Mouse (Mus musculus): Measurements from ENCODE around the gene Ddx54. TPM values are rescaled to one million over a fixed set of nuclear protein-coding genes. Genes with fewer than 3 reads are reported as not detected.

Gene Ddx54
- total RNA-seq (2023) = 116 TPM

DNA sequence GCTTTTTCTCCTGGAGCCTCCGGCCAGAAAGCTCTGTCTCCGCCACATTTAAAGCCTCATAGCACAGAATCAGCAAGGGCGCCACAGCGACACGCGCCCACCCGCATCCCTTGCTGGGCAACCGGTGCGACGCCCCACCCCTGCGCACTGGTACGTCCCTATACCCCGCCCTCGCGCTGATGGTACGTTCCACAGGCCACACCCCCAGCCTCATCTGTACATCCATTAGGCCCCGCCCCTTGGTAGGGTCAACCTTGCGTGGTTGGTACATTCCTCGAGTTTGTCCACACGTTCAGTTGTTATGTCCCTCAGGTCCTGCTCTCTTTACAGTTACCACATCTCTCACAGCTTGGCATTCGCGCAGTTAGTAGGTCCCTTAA lies at the start of gene Ddx54, which contains the start of gene Rita1:
Gene Ddx54 (plus strand): TSS at position 298 of the 380 bp plus-strand sequence.
Gene Rita1 (minus strand): TSS at position 148 of the 380 bp plus-strand sequence.

DNA sequence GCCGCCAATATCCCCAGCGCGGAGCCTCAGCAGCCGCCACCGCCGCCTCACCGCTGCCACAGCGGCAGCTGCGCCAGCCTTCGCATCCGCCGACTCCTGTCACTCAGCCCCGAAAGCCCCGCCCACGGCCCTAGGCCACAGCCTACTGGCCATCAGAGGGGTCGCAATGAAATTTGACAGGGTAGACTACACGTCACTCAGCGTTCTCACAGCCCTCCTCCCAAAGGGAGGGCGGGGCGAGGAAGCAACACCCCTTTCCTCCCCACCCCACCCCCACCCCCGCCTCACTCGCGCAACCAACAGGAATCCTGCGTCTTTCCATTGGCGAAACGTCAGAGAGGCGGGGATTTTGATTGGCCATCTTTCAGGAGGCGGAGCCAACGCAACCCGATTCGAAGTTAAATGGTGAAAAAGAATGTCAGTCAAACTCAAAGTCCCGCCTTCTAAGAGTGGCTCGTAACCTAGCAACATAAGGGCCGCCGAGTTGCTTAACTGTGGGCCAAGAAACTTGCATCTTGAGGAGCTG lies 23.9 kb upstream of the Ddx54 start, which contains the start of the genes Tpcn1 and Iqcd:
Gene Tpcn1 (minus strand): TSS at position 105 of the 526 bp plus-strand sequence.
Gene Iqcd (plus strand): TSS at position 448 of the 526 bp plus-strand sequence.

DNA sequence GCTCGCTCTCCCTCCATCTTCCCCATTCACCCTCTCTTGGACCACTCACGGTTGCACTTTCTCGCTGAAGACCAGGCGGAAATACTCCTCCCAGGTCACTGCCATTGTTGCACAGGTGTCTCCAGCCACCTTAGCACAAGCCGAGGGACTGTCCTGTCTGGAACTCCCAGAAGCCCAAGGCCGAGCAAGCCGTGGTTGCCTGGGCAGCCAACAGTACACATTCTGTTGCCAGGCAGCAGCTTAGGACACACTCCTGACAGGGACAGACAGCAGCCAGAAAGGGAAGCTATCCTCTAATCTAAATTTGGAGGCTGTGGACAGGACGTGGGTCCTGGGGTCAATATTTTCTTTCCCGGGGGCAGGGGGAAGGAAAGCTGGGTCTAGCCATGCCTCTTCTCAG lies 21.6 kb downstream of the Ddx54 start, which contains the start of gene Cfap73:
Gene Cfap73 (minus strand): TSS at position 105 of the 400 bp plus-strand sequence.

DNA sequence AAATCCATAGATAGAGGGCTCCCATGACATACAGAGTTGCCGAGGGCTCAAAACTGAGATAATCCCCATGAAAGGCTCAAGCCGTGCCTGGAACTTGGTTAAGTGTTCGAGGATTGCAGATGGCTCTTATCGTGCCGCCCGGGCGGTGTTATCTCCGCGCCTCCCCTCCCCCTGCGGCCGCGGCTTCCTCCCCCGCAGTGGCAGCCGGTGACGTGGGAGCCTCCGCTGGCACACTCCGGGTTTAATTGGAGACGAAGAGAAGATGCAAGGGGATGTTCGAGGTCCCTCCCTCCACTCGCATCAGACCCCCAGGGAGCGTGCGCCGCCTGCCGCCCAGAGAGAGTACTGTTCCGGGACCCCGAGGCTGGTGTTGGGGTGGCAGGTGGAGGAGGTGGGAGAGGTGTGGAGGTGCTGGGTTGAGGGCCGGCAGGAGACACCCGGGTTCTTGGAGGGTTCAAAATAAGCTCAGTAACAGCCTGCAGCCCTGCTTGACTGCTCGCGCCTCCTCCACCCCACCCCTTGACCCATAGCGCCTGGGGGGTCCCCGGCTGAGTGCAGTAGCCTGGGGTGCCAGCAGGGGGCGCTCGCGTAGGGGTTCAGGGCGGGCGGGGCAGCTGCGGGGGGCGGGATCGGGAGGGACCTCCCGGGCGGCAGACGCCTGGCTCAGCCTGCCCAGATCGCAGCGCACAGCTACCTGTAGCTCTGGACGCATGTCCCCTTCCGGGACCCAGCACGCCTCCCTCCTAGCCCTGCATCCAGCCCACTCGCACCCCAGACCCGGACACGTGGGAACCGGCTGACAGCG lies 36.2 kb downstream of the Ddx54 start, which contains the start of gene Rasal1:
Gene Rasal1 (plus strand): TSS at position 244 of the 805 bp plus-strand sequence.

Other genes starting within 250 kb of the Ddx54 start
- not detected for gene Lhx5, start 181.0 kb upstream of the Ddx54 start, total RNA-seq (2023)
- gene Sdsl, start 139.9 kb upstream of the Ddx54 start, total RNA-seq (2023) = not detected
- gene Sds, start 136.2 kb upstream of the Ddx54 start, total RNA-seq (2023) = not detected
- gene Plbd2, start 109.1 kb upstream of the Ddx54 start, total RNA-seq (2023) = 15.7 TPM
- 12.6 TPM for gene Slc8b1, start 101.6 kb upstream of the Ddx54 start, total RNA-seq (2023)
- gene Tpcn1, start 24.1 kb upstream of the Ddx54 start, total RNA-seq (2023) = 43.1 TPM
- 0.91 TPM for gene Iqcd, start 23.7 kb upstream of the Ddx54 start, total RNA-seq (2023)
- 4.6 TPM for gene Rita1, start 150 bp upstream of the Ddx54 start, total RNA-seq (2023)
- gene Cfap73, start 21.5 kb downstream of the Ddx54 start, total RNA-seq (2023) = not detected
- gene Rasal1, start 36.1 kb downstream of the Ddx54 start, total RNA-seq (2023) = 23.9 TPM
- 197 TPM for gene Dtx1, start 99.2 kb downstream of the Ddx54 start, total RNA-seq (2023)
- 12.6 TPM for gene Oas2, start 137.1 kb downstream of the Ddx54 start, total RNA-seq (2023)
- gene Oas3, start 164.9 kb downstream of the Ddx54 start, total RNA-seq (2023) = 8.6 TPM
- gene Oas1e, start 182.8 kb downstream of the Ddx54 start, total RNA-seq (2023) = 0.41 TPM
- gene Oas1c, start 199.8 kb downstream of the Ddx54 start, total RNA-seq (2023) = 10.5 TPM
- gene Oas1f, start 234.6 kb downstream of the Ddx54 start, total RNA-seq (2023) = not detected
- not detected for gene Oas1h, start 248.7 kb downstream of the Ddx54 start, total RNA-seq (2023)

Data from CD4-positive naive resting alpha-beta T cell, adult 76 days (primary cell).